Mouse (Mus musculus): ENCODE results near the gene Gm7879. TPM values are rescaled to one million over a fixed set of nuclear protein-coding genes. Genes with fewer than 3 reads are reported as not detected.
A peak's percentile ranks its signal among the peaks of the same experiment; 100 is the strongest.

The Gm7879 gene
- total and polyA plus RNA-seq, 2 experiments, result 0.28 TPM; not detected in 1

- TF ChIP-seq POLR2A (IDR thresholded peaks at IDR 0.05; ENCODE audit: extremely low read depth, insufficient read depth, low read length), result no peak
- no peak for TF ChIP-seq CTCF (IDR thresholded peaks at IDR 0.05; ENCODE audit: low read depth, low read length)
- DNase-seq (ENCODE audit: extremely low read depth, low read depth, low spot score), result peak; percentile 58
- H3K4me1 ChIP-seq (ENCODE audit: control insufficient read depth, insufficient read depth, low read length), result no peaks in the 10 kb centered on the region
- no peaks in the 10 kb centered on the region for H3K36me3 ChIP-seq (ENCODE audit: control insufficient read depth, insufficient read depth, low read length)
- H3K9ac ChIP-seq (ENCODE audit: low read depth, low read length), result no peak overlapping the region
- no peak overlapping the region for H3K4me3 ChIP-seq (ENCODE audit: insufficient read depth, low read depth, low read length)
- H3K79me2 ChIP-seq (ENCODE audit: control insufficient read depth, insufficient read depth, low read length), result no peaks in the 10 kb centered on the region
- H3K27ac ChIP-seq (replicated peaks; ENCODE audit: insufficient read depth, low read depth, low read length), result no peak overlapping the region
- H3K27me3 ChIP-seq (ENCODE audit: control insufficient read depth, insufficient read depth, low read length), result no peaks in the 10 kb centered on the region
Observed at GRCm38 (mm10) chr5:43927729-43928128, 14.8 kb downstream of the Gm7879 start.

GRCm38 (mm10) chr5:43933269-43933668, 20.3 kb downstream of the Gm7879 start:
- Histone ChIP-seq H3K9ac (ENCODE audit: low read depth, low read length) (no peak overlapping the region), H3K4me3 (ENCODE audit: insufficient read depth, low read depth, low read length) (no peak overlapping the region), H3K36me3 (ENCODE audit: control insufficient read depth, insufficient read depth, low read length) (no peaks in the 10 kb centered on the region), H3K27ac (replicated peaks; ENCODE audit: insufficient read depth, low read depth, low read length) (no peak overlapping the region), H3K79me2 (ENCODE audit: control insufficient read depth, insufficient read depth, low read length) (no peaks in the 10 kb centered on the region), H3K4me1 (ENCODE audit: control insufficient read depth, insufficient read depth, low read length) (no peaks in the 10 kb centered on the region), H3K27me3 (ENCODE audit: control insufficient read depth, insufficient read depth, low read length) (no peaks in the 10 kb centered on the region)
- no peak for DNase-seq (ENCODE audit: extremely low read depth, low read depth, low spot score)
- TF ChIP-seq POLR2A (IDR thresholded peaks at IDR 0.05; ENCODE audit: extremely low read depth, insufficient read depth, low read length) (no peak), CTCF (IDR thresholded peaks at IDR 0.05; ENCODE audit: low read depth, low read length) (no peak)
- 49% methylated on average over 2 of the region's 2 CpGs for WGBS

GRCm38 (mm10) chr5:43947330-43947977, 34.5 kb downstream of the Gm7879 start:
- 66% methylated on average over 9 of the region's 9 CpGs for WGBS
- no peak overlapping the region for H3K27ac ChIP-seq (replicated peaks; ENCODE audit: insufficient read depth, low read depth, low read length)
- H3K9ac ChIP-seq (ENCODE audit: low read depth, low read length), result no peak overlapping the region
- no peaks in the 10 kb centered on the region for H3K27me3 ChIP-seq (ENCODE audit: control insufficient read depth, insufficient read depth, low read length)
- no peak overlapping the region for H3K4me3 ChIP-seq (ENCODE audit: insufficient read depth, low read depth, low read length)
- no peaks in the 10 kb centered on the region; the same call in 1 of the 2 replicates for H3K4me1 ChIP-seq (ENCODE audit: control insufficient read depth, insufficient read depth, low read length)
- H3K36me3 ChIP-seq (ENCODE audit: control insufficient read depth, insufficient read depth, low read length), result no peaks in the 10 kb centered on the region
- H3K79me2 ChIP-seq (ENCODE audit: control insufficient read depth, insufficient read depth, low read length), result no peaks in the 10 kb centered on the region
- DNase-seq (ENCODE audit: extremely low read depth, low read depth, low spot score), result no peak
- TF ChIP-seq POLR2A (IDR thresholded peaks at IDR 0.05; ENCODE audit: extremely low read depth, insufficient read depth, low read length) (no peak), CTCF (IDR thresholded peaks at IDR 0.05; ENCODE audit: low read depth, low read length) (no peak)

GRCm38 (mm10) chr5:43948111-43948743, 35.3 kb downstream of the Gm7879 start:
- no peaks in the 10 kb centered on the region for H3K79me2 ChIP-seq (ENCODE audit: control insufficient read depth, insufficient read depth, low read length)
- no peak overlapping the region; the same call in 1 of the 2 replicates for H3K9ac ChIP-seq (ENCODE audit: low read depth, low read length)
- TF ChIP-seq POLR2A (IDR thresholded peaks at IDR 0.05; ENCODE audit: extremely low read depth, insufficient read depth, low read length), result no peak
- TF ChIP-seq CTCF (IDR thresholded peaks at IDR 0.05; ENCODE audit: low read depth, low read length), result no peak
- H3K27me3 ChIP-seq (ENCODE audit: control insufficient read depth, insufficient read depth, low read length), result no peaks in the 10 kb centered on the region
- DNase-seq (ENCODE audit: extremely low read depth, low read depth, low spot score), result peak; percentile 92
- no peak overlapping the region for H3K27ac ChIP-seq (replicated peaks; ENCODE audit: insufficient read depth, low read depth, low read length)
- no peak overlapping the region for H3K4me3 ChIP-seq (ENCODE audit: insufficient read depth, low read depth, low read length)
- WGBS, result 4% methylated on average over 27 of the region's 27 CpGs
- no peaks in the 10 kb centered on the region for H3K36me3 ChIP-seq (ENCODE audit: control insufficient read depth, insufficient read depth, low read length)
- H3K4me1 ChIP-seq (ENCODE audit: control insufficient read depth, insufficient read depth, low read length), result no peaks in the 10 kb centered on the region; the same call in 1 of the 2 replicates

GRCm38 (mm10) chr5:43948748-43949275, 35.9 kb downstream of the Gm7879 start:
- Histone ChIP-seq H3K27me3 (ENCODE audit: control insufficient read depth, insufficient read depth, low read length) (no peaks in the 10 kb centered on the region), H3K27ac (replicated peaks; ENCODE audit: insufficient read depth, low read depth, low read length) (no peak overlapping the region), H3K4me1 (ENCODE audit: control insufficient read depth, insufficient read depth, low read length) (no peaks in the 10 kb centered on the region; the same call in 1 of the 2 replicates), H3K4me3 (ENCODE audit: insufficient read depth, low read depth, low read length) (no peak overlapping the region), H3K9ac (ENCODE audit: low read depth, low read length) (no peak overlapping the region), H3K79me2 (ENCODE audit: control insufficient read depth, insufficient read depth, low read length) (no peaks in the 10 kb centered on the region), H3K36me3 (ENCODE audit: control insufficient read depth, insufficient read depth, low read length) (no peaks in the 10 kb centered on the region)
- no peak for TF ChIP-seq POLR2A (IDR thresholded peaks at IDR 0.05; ENCODE audit: extremely low read depth, insufficient read depth, low read length)
- TF ChIP-seq CTCF (IDR thresholded peaks at IDR 0.05; ENCODE audit: low read depth, low read length), result no peak
- peak; percentile 20 for DNase-seq (ENCODE audit: extremely low read depth, low read depth, low spot score)
- WGBS, result 16% methylated on average over 8 of the region's 8 CpGs

- H3K27ac ChIP-seq (replicated peaks; ENCODE audit: insufficient read depth, low read depth, low read length), result no peak overlapping the region
- TF ChIP-seq POLR2A (IDR thresholded peaks at IDR 0.05; ENCODE audit: extremely low read depth, insufficient read depth, low read length) (no peak), CTCF (IDR thresholded peaks at IDR 0.05; ENCODE audit: low read depth, low read length) (no peak)
- H3K79me2 ChIP-seq (ENCODE audit: control insufficient read depth, insufficient read depth, low read length), result no peaks in the 10 kb centered on the region
- H3K4me1 ChIP-seq (ENCODE audit: control insufficient read depth, insufficient read depth, low read length), result no peaks in the 10 kb centered on the region
- DNase-seq (ENCODE audit: extremely low read depth, low read depth, low spot score), result no peak
- H3K4me3 ChIP-seq (ENCODE audit: insufficient read depth, low read depth, low read length), result no peak overlapping the region
- H3K36me3 ChIP-seq (ENCODE audit: control insufficient read depth, insufficient read depth, low read length), result no peaks in the 10 kb centered on the region
- 89% methylated on average over 1 of the region's 1 CpGs for WGBS
- no peak overlapping the region for H3K9ac ChIP-seq (ENCODE audit: low read depth, low read length)
- no peaks in the 10 kb centered on the region for H3K27me3 ChIP-seq (ENCODE audit: control insufficient read depth, insufficient read depth, low read length)
Observed at GRCm38 (mm10) chr5:43953241-43953640, 40.3 kb downstream of the Gm7879 start.
